Mouse (Mus musculus) macrophage (primary cell): ENCODE data around the gene Olfr816. TPM values are rescaled to one million over a fixed set of nuclear protein-coding genes. Genes with fewer than 3 reads are reported as not detected.
"Not testable (repeated sequence)": the region's sequence is repeated elsewhere in the genome, so short reads cannot be mapped to it uniquely, and the experiment has no call there.

Experiments used
- H3K27ac ChIP-seq: fragments of 350-480 bp; formaldehyde crosslinking; 2 replicates; pipeline ENCODE4 v1.9.0; 2021
- H3K36me3 ChIP-seq: fragments of 350-480 bp; formaldehyde crosslinking; 2 replicates; pipeline ENCODE4 v1.9.0; 2021; ENCODE audit errors: inconsistent target
- H3K4me3 ChIP-seq: fragments of 350-480 bp; formaldehyde crosslinking; 2 replicates; pipeline ENCODE4 v1.9.0; 2021; ENCODE audit errors: inconsistent target
- H3K79me2 ChIP-seq: fragments of 350-480 bp; formaldehyde crosslinking; 2 replicates; pipeline ENCODE4 v1.9.0; 2021; ENCODE audit errors: inconsistent target
- WGBS: methylation state at CpG from one replicate; pipeline ENCODE4 v1.1.7; 2026; ENCODE audit warnings: inconsistent platforms; ENCODE audit not compliant: missing documents; 5-methylcytosine and 5-hydroxymethylcytosine counted together
- polyA plus RNA-seq: library from polyadenylated mRNA; stranded (reverse); fragments of 250-400 nt; gene quantifications from 3 replicates; pipeline ENCODE4 v1.2.4, GENCODE M21; 2018; ENCODE audit warnings: inconsistent platforms
- total RNA-seq, 78 experiments: library from RNA; depleted of rRNA; stranded (reverse); fragments of 250-400 nt; gene quantifications; 1 replicate in 9 of 78; 2 replicates in 24 of 78; 3 replicates in 43 of 78; 4 replicates in 2 of 78; pipeline ENCODE4 v1.2.4; 2018; ENCODE audit warnings: inconsistent platforms in 56 of 78

Gene Olfr816
- total RNA-seq (2018; cell fraction: chromatin; rRNA removed): not detected
- not detected for total RNA-seq (2018; cell fraction: cytosol; rRNA removed)
- not detected for total RNA-seq (2018; cell fraction: nucleus; rRNA removed)
- polyA plus RNA-seq: not detected in 3 replicates

DNA sequence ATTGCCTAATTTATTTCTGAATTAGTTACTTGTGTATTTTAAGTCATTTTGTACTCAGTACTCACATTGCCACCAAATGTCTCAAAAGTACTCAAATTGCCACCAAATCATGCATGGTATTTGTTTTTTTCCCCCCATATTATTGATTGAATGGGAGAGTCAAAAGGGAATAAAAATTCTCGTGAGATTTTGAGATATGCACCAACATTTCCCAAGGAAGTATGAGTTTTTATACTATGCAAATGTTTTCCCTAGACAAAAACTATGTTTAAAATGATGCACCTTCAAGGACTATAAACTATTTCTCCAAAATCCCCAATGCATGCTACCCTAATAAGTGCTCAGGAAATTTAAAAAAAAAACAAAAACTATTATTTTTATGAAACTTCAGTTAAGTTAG lies at the start of gene Olfr816:
Gene Olfr816 (minus strand): TSS at position 101 of the 400 bp plus-strand sequence.
- H3K79me2 ChIP-seq: no peaks in the 10 kb centered on the region
- WGBS: 82% methylated on average over 1 of the region's 1 CpGs
- no peaks in the 10 kb centered on the region for H3K36me3 ChIP-seq
- H3K27ac ChIP-seq: no peak within 1 kb of the TSS
- no peak within 1 kb of the TSS for H3K4me3 ChIP-seq

DNA sequence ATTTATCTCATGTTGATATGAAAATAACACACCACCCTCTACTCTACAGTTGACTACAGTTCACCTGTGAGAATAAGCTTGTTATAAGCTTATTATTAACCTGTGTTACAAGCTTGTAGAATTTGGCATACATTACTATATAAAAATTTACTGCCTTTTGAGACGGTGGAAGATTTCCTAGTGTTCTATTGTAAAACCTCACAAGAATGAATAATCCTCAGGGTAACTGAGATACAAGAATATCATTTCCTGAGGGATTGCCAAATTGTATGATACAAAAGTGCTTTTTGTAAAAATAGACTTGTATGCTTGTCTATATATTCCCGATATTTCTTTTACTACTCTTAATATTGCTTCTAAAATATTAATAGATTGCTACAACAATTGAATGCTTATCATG lies 33.6 kb upstream of the Olfr816 start, which contains the start of gene Olfr818:
Gene Olfr818 (minus strand): TSS at position 101 of the 400 bp plus-strand sequence.
- H3K27ac ChIP-seq: no peak within 1 kb of the TSS
- no peaks in the 10 kb centered on the region for H3K36me3 ChIP-seq
- no peak within 1 kb of the TSS for H3K4me3 ChIP-seq
- no peaks in the 10 kb centered on the region for H3K79me2 ChIP-seq
- WGBS: 94% methylated on average over 2 of the region's 2 CpGs

DNA sequence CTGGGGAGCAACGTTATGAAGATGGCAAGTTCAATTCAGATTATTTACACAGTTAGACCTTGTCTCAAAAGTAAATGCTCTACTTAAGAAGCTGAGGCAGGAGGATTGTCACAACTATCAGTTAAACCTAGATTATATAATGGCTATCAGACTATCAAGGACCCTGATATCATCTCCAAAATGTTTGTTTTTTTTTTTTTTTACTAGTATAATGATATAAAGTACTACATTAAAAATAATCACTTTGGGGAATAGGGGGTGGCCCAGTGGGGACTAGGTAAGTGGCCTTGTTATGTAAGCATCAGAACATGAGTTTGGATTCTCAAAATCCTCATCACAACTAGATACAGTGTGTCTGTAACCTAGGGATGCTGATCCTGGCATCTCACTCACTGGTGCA lies 9.6 kb downstream of the Olfr816 start, which contains the start of gene Olfr815:
Gene Olfr815 (minus strand): TSS at position 101 of the 400 bp plus-strand sequence.
- not testable (repeated sequence) for H3K4me3 ChIP-seq, H3K27ac ChIP-seq, H3K79me2 ChIP-seq, H3K36me3 ChIP-seq
- WGBS: no CpG with 5 or more reads among the region's 1 CpGs

DNA sequence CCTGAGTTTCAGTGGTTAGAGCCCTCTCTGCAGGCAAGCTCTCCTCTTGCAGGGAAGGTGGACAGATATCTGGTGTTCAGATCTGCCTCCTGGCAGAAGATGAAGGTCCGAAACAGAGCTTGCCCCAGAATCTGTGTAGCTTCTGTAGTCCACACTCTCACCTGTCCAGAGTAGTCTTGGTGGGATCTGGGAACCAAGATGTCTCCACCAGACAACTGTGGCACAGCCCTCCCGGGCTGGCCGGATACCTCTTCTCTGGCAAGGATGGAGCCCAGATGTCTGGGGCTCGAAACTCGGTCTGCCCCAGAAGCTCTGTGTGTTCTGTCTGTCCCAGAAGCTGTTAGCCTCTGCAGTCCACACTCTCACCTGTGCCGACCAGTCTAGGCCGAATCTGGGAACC lies 29.5 kb downstream of the Olfr816 start:
- Histone ChIP-seq H3K79me2 (no peaks in the 10 kb centered on the region), H3K4me3 (no peak overlapping the region), H3K36me3 (no peaks in the 10 kb centered on the region), H3K27ac (no peak overlapping the region)
- 88% methylated on average over 7 of the region's 7 CpGs for WGBS

DNA sequence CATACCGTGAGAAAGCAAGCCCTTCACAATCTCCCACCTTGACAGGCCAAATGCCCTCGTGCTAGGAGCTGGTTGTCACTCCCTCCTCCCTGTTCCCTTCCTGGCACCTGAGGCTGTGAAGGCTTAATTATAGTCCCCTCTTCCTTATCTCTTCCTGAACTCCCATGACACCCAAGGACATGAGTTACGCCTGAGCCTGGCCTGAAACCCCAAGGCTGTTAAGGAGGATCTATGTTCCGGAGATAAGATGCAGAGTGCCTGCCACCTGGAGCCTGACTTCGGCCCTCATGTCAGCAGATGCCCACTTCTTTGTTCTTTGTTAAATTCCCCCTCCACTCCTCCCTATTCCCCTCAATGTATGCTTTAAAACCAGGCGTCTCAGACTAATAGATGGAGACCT lies 29.9 kb downstream of the Olfr816 start:
- H3K79me2 ChIP-seq, H3K27ac ChIP-seq, H3K4me3 ChIP-seq, H3K36me3 ChIP-seq: not testable (repeated sequence)
- 64% methylated on average over 6 of the region's 6 CpGs for WGBS

DNA sequence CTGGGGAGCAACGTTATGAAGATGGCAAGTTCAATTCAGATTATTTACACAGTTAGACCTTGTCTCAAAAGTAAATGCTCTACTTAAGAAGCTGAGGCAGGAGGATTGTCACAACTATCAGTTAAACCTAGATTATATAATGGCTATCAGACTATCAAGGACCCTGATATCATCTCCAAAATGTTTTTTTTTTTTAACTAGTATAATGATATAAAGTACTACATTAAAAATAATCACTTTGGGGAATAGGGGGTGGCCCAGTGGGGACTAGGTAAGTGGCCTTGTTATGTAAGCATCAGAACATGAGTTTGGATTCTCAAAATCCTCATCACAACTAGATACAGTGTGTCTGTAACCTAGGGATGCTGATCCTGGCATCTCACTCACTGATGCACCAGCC lies 35.6 kb downstream of the Olfr816 start, which contains the start of gene Olfr814:
Gene Olfr814 (minus strand): TSS at position 101 of the 400 bp plus-strand sequence.
- WGBS: no CpG with 5 or more reads among the region's 1 CpGs
- H3K27ac ChIP-seq, H3K79me2 ChIP-seq, H3K36me3 ChIP-seq, H3K4me3 ChIP-seq: not testable (repeated sequence)

Other genes starting within 250 kb of the Olfr816 start
- not detected in 3 replicates for gene Olfr801, start 241.7 kb downstream of the Olfr816 start, polyA plus RNA-seq
- not detected in 3 replicates for gene Olfr802, start 227.4 kb downstream of the Olfr816 start, polyA plus RNA-seq
- not detected in 3 replicates for gene Olfr803, start 221.3 kb downstream of the Olfr816 start, polyA plus RNA-seq
- not detected in 3 replicates for gene Olfr804, start 212.4 kb downstream of the Olfr816 start, polyA plus RNA-seq
- not detected in 3 replicates for gene Olfr805, start 186.2 kb downstream of the Olfr816 start, polyA plus RNA-seq
- gene Olfr806, start 173.7 kb downstream of the Olfr816 start, polyA plus RNA-seq: not detected in 3 replicates
- gene Olfr807, start 157.8 kb downstream of the Olfr816 start, polyA plus RNA-seq: not detected in 3 replicates
- not detected in 3 replicates for gene Olfr808, start 150.1 kb downstream of the Olfr816 start, polyA plus RNA-seq
- not detected in 3 replicates for gene Olfr809, start 141.0 kb downstream of the Olfr816 start, polyA plus RNA-seq
- gene Olfr810, start 120.7 kb downstream of the Olfr816 start, polyA plus RNA-seq: not detected in 3 replicates
- not detected in 3 replicates for gene Olfr811, start 111.2 kb downstream of the Olfr816 start, polyA plus RNA-seq
- gene Olfr812, start 69.5 kb downstream of the Olfr816 start, polyA plus RNA-seq: not detected in 3 replicates
- gene Olfr813, start 60.2 kb downstream of the Olfr816 start, polyA plus RNA-seq: not detected in 3 replicates
- gene Olfr814, start 35.7 kb downstream of the Olfr816 start, polyA plus RNA-seq: not detected in 3 replicates
- not detected in 3 replicates for gene Olfr815, start 9.7 kb downstream of the Olfr816 start, polyA plus RNA-seq
- not detected in 3 replicates for gene Olfr818, start 33.5 kb upstream of the Olfr816 start, polyA plus RNA-seq
- gene Olfr819, start 51.7 kb upstream of the Olfr816 start, polyA plus RNA-seq: not detected in 3 replicates
- gene Olfr247, start 60.5 kb upstream of the Olfr816 start, polyA plus RNA-seq: not detected in 3 replicates
- not detected in 3 replicates for gene Gm10310, start 69.5 kb upstream of the Olfr816 start, polyA plus RNA-seq
- not detected in 3 replicates for gene Olfr820, start 97.0 kb upstream of the Olfr816 start, polyA plus RNA-seq
- not detected in 3 replicates for gene Olfr821, start 114.8 kb upstream of the Olfr816 start, polyA plus RNA-seq
- not detected in 3 replicates for gene Olfr822, start 155.6 kb upstream of the Olfr816 start, polyA plus RNA-seq
- not detected in 3 replicates for gene Olfr823, start 199.8 kb upstream of the Olfr816 start, polyA plus RNA-seq
- not detected in 3 replicates for gene Olfr824, start 214.4 kb upstream of the Olfr816 start, polyA plus RNA-seq